Mouse (Mus musculus) neural tube, embryonic 12.5 days (tissue): Measurements from ENCODE around the gene Anapc2. TPM values are rescaled to one million over a fixed set of nuclear protein-coding genes. Genes with fewer than 3 reads are reported as not detected.

Experiments used
- ATAC-seq: fragments of 200-750 bp; cut with Nextera tagmentation; 2 replicates; pipeline ENCODE4 v1.8.0; 2017; ENCODE audit warnings: low read depth, mild to moderate bottlenecking, moderate TSS enrichment, moderate library complexity; ENCODE audit not compliant: low FRiP score
- H3K27ac ChIP-seq: fragments of 300-500 bp; sonication (generic); 2 replicates; pipeline ENCODE4 v1.5.1; 2016
- H3K27me3 ChIP-seq: fragments of 300-500 bp; sonication (generic); replicated peaks from 2 replicates; pipeline ENCODE4 v1.6.1; 2016; ENCODE audit warnings: mild to moderate bottlenecking
- H3K36me3 ChIP-seq: fragments of 300-500 bp; sonication (generic); 2 replicates; pipeline ENCODE4 v1.6.1; 2016; ENCODE audit warnings: mild to moderate bottlenecking
- H3K4me1 ChIP-seq: fragments of 300-500 bp; sonication (generic); 2 replicates; pipeline ENCODE4 v1.6.1; 2016
- H3K4me2 ChIP-seq: fragments of 300-500 bp; sonication (generic); replicated peaks from 2 replicates; pipeline ENCODE4 v1.6.1; 2016; ENCODE audit warnings: mild to moderate bottlenecking
- H3K4me3 ChIP-seq: fragments of 300-500 bp; sonication (generic); 2 replicates; pipeline ENCODE4 v1.5.1; 2016
- H3K9ac ChIP-seq: fragments of 300-500 bp; sonication (generic); 2 replicates; pipeline ENCODE4 v1.6.1; 2016; ENCODE audit warnings: mild to moderate bottlenecking
- H3K9me3 ChIP-seq: fragments of 300-500 bp; sonication (generic); 2 replicates; pipeline ENCODE4 v1.6.1; 2016; ENCODE audit warnings: mild to moderate bottlenecking
- WGBS: fragments of 180-500 bp; shearing (Covaris S2); methylation state at CpG from one replicate; pipeline ENCODE4 v1.1.7; 2016; 5-methylcytosine and 5-hydroxymethylcytosine counted together
- polyA plus RNA-seq: library from polyadenylated mRNA; unstranded; fragments of >200 nt; fragmentation: Nextera tagmentation; extraction: Ambion mirVana; gene quantifications from 2 replicates; pipeline ENCODE4 v1.2.1, GENCODE M21; 2016

The Anapc2 gene
- polyA plus RNA-seq, 1 experiment from 2014 or later = 142 TPM

- H3K27me3 ChIP-seq = peaks cover 38% of the 10 kb centered on the region
- H3K4me3 ChIP-seq = no peak overlapping the region
- no peaks in the 10 kb centered on the region for H3K9me3 ChIP-seq
- peaks cover 13% of the 10 kb centered on the region; the same call in 1 of the 2 replicates for H3K4me1 ChIP-seq
- H3K36me3 ChIP-seq = peaks cover 47% of the 10 kb centered on the region
- H3K9ac ChIP-seq = no peak overlapping the region
- no peak for ATAC-seq
- no peak overlapping the region for H3K4me2 ChIP-seq
- H3K27ac ChIP-seq = no peak overlapping the region
- WGBS = 73% methylated on average over 1 of the region's 1 CpGs
Observed at GRCm38 (mm10) chr2:25286314-25286713, 14.0 kb downstream of the Anapc2 start.

GRCm38 (mm10) chr2:25286837-25287636 lies 14.8 kb downstream of the Anapc2 start:
- Histone ChIP-seq H3K27me3 (peaks cover 45% of the 10 kb centered on the region), H3K9me3 (no peaks in the 10 kb centered on the region), H3K27ac (no peak overlapping the region), H3K9ac (no peak overlapping the region), H3K4me1 (peaks cover 17% of the 10 kb centered on the region; the same call in 1 of the 2 replicates), H3K36me3 (peaks cover 41% of the 10 kb centered on the region), H3K4me2 (no peak overlapping the region), H3K4me3 (no peak overlapping the region)
- 57% methylated on average over 7 of the region's 7 CpGs for WGBS
- ATAC-seq = no peak

GRCm38 (mm10) chr2:25287927-25288649 lies 15.8 kb downstream of the Anapc2 start, which contains the start of gene Tmem210:
Tmem210 (plus strand) TSS chr2:25288145.
- H3K4me3 ChIP-seq = no peak within 1 kb of the TSS
- H3K27me3 ChIP-seq = peaks cover 56% of the 10 kb centered on the region
- peaks cover 23% of the 10 kb centered on the region for H3K4me1 ChIP-seq
- no peak for ATAC-seq
- H3K4me2 ChIP-seq = no peak within 1 kb of the TSS
- H3K9me3 ChIP-seq = no peaks in the 10 kb centered on the region
- no peak within 1 kb of the TSS for H3K27ac ChIP-seq
- no peak within 1 kb of the TSS for H3K9ac ChIP-seq
- peaks cover 31% of the 10 kb centered on the region for H3K36me3 ChIP-seq
- 74% methylated on average over 6 of the region's 6 CpGs for WGBS

- ATAC-seq = no peak
- Histone ChIP-seq H3K4me1 (peaks cover 23% of the 10 kb centered on the region), H3K9me3 (no peaks in the 10 kb centered on the region), H3K27me3 (peaks cover 62% of the 10 kb centered on the region), H3K4me2 (no peak overlapping the region), H3K27ac (no peak overlapping the region), H3K4me3 (no peak overlapping the region), H3K36me3 (peaks cover 24% of the 10 kb centered on the region), H3K9ac (no peak overlapping the region)
- 81% methylated on average over 7 of the region's 7 CpGs for WGBS
Observed at GRCm38 (mm10) chr2:25288734-25289345, 16.6 kb downstream of the Anapc2 start.

GRCm38 (mm10) chr2:25289651-25290050 lies 17.4 kb downstream of the Anapc2 start, which contains the start of gene Lrrc26:
Lrrc26 (plus strand) TSS chr2:25289915.
- Histone ChIP-seq H3K4me2 (peak within 1 kb of the TSS; percentile 38), H3K4me1 (peaks cover 23% of the 10 kb centered on the region), H3K27me3 (peaks cover 69% of the 10 kb centered on the region), H3K4me3 (peak within 1 kb of the TSS; percentile 13; the same call in 1 of the 2 replicates), H3K27ac (no peak within 1 kb of the TSS), H3K36me3 (peaks cover 16% of the 10 kb centered on the region), H3K9me3 (no peaks in the 10 kb centered on the region), H3K9ac (no peak within 1 kb of the TSS)
- ATAC-seq = no peak
- WGBS = 12% methylated on average over 11 of the region's 11 CpGs

- Histone ChIP-seq H3K9me3 (no peaks in the 10 kb centered on the region), H3K36me3 (peaks cover 10% of the 10 kb centered on the region), H3K9ac (no peak overlapping the region), H3K4me2 (peak overlapping the region; percentile 38), H3K4me3 (peak overlapping the region; percentile 5; the same call in 1 of the 2 replicates), H3K27me3 (peaks cover 75% of the 10 kb centered on the region), H3K4me1 (peaks cover 23% of the 10 kb centered on the region), H3K27ac (no peak overlapping the region)
- no peak for ATAC-seq
- 2% methylated on average over 54 of the region's 54 CpGs for WGBS
Observed at GRCm38 (mm10) chr2:25290101-25290815, 18.0 kb downstream of the Anapc2 start.

GRCm38 (mm10) chr2:25290816-25291130 lies 18.5 kb downstream of the Anapc2 start:
- peak overlapping the region; percentile 13; the same call in 1 of the 2 replicates for H3K4me3 ChIP-seq
- H3K4me2 ChIP-seq = peak overlapping the region; percentile 38
- peaks cover 5% of the 10 kb centered on the region for H3K36me3 ChIP-seq
- no peak overlapping the region for H3K27ac ChIP-seq
- ATAC-seq = no peak
- H3K27me3 ChIP-seq = peaks cover 81% of the 10 kb centered on the region
- no peak overlapping the region for H3K9ac ChIP-seq
- H3K4me1 ChIP-seq = peaks cover 23% of the 10 kb centered on the region
- 1% methylated on average over 18 of the region's 18 CpGs for WGBS
- H3K9me3 ChIP-seq = no peaks in the 10 kb centered on the region

GRCm38 (mm10) chr2:25291184-25292053 lies 19.1 kb downstream of the Anapc2 start:
- Histone ChIP-seq H3K27me3 (peaks cover 86% of the 10 kb centered on the region), H3K4me2 (peak overlapping the region; percentile 55), H3K27ac (no peak overlapping the region), H3K9ac (0 out of 2 replicates have a peak overlapping the region, but pooled peaks have one; percentile 33), H3K4me3 (peak overlapping the region; percentile 29; the same call in 1 of the 2 replicates), H3K4me1 (peaks cover 23% of the 10 kb centered on the region), H3K9me3 (no peaks in the 10 kb centered on the region), H3K36me3 (0 out of 2 replicates have a peak, but pooled peaks cover under 1% of the 10 kb centered on the region)
- 5% methylated on average over 32 of the region's 32 CpGs for WGBS
- no peak for ATAC-seq

- ATAC-seq = peak; percentile 19
- Histone ChIP-seq H3K4me3 (peak overlapping the region; percentile 29), H3K4me1 (peaks cover 23% of the 10 kb centered on the region), H3K36me3 (no peaks in the 10 kb centered on the region), H3K9me3 (no peaks in the 10 kb centered on the region), H3K27me3 (peaks cover 92% of the 10 kb centered on the region), H3K27ac (no peak overlapping the region), H3K9ac (0 out of 2 replicates have a peak overlapping the region, but pooled peaks have one; percentile 33), H3K4me2 (peak overlapping the region; percentile 55)
- 5% methylated on average over 42 of the region's 43 CpGs for WGBS
Observed at GRCm38 (mm10) chr2:25292054-25292544, 19.8 kb downstream of the Anapc2 start.

- Histone ChIP-seq H3K4me3 (0 out of 2 replicates have a peak overlapping the region, but pooled peaks have one; percentile 29), H3K4me1 (peaks cover 23% of the 10 kb centered on the region), H3K4me2 (peak overlapping the region; percentile 55; the same call in 1 of the 2 replicates), H3K27me3 (peaks cover 95% of the 10 kb centered on the region), H3K9me3 (no peaks in the 10 kb centered on the region), H3K36me3 (no peaks in the 10 kb centered on the region), H3K27ac (no peak overlapping the region), H3K9ac (no peak overlapping the region)
- WGBS = 3% methylated on average over 1 of the region's 1 CpGs
- 0 out of 2 replicates have a peak, but pooled peaks have one; percentile 5 for ATAC-seq
Observed at GRCm38 (mm10) chr2:25292856-25293255, 20.6 kb downstream of the Anapc2 start.
